12 mouse cellular contexts compared by ENCODE assay signal in genomic region chr6:30897520-30897919, GRCm38 (mm10). TPM values are rescaled to one million over a fixed set of nuclear protein-coding genes. Genes with fewer than 3 reads are reported as not detected.
DNase-seq lines count a peak whose midpoint lies in the region; ATAC-seq lines count a peak whose summit lies in the region.
"Had no signal": no experiment of that assay in that cellular context is flagged by ENCODE, and none has a peak within 500 bp of the region (broad histone marks: within the 10 kb centered on the region; RNA-seq: fewer than 3 reads in every experiment).

No protein-coding gene starts in this region.

- H3K27ac ChIP-seq in heart, embryonic 13.5 days (replicated peaks) = no peak overlapping the region
- no peak overlapping the region for H3K27ac ChIP-seq in neural tube, embryonic 14.5 days (ENCODE audit: low read depth, low read length)
- no peak overlapping the region for H3K27ac ChIP-seq in neural tube, embryonic 15.5 days (replicated peaks)
- no peak overlapping the region for H3K27ac ChIP-seq in limb, embryonic 10.5 days
- H3K27ac ChIP-seq in stomach, embryonic 16.5 days (ENCODE audit: low read length) = no peak overlapping the region

- H3K36me3 ChIP-seq in heart, embryonic 13.5 days = no peaks in the 10 kb centered on the region; the same call in 1 of the 2 replicates
- no peaks in the 10 kb centered on the region for H3K36me3 ChIP-seq in neural tube, embryonic 14.5 days (ENCODE audit: control insufficient read depth, insufficient read depth, low read length)
- H3K36me3 ChIP-seq in neural tube, embryonic 15.5 days = no peaks in the 10 kb centered on the region
- H3K36me3 ChIP-seq in limb, embryonic 10.5 days = no peaks in the 10 kb centered on the region
- no peaks in the 10 kb centered on the region for H3K36me3 ChIP-seq in stomach, embryonic 16.5 days (ENCODE audit: control insufficient read depth, insufficient read depth, low read length)

- no peaks in the 10 kb centered on the region for H3K27me3 ChIP-seq in heart, embryonic 13.5 days (replicated peaks)
- H3K27me3 ChIP-seq in neural tube, embryonic 14.5 days (ENCODE audit: control insufficient read depth, insufficient read depth, low read length) = no peaks in the 10 kb centered on the region
- no peaks in the 10 kb centered on the region for H3K27me3 ChIP-seq in neural tube, embryonic 15.5 days (replicated peaks)
- H3K27me3 ChIP-seq in limb, embryonic 10.5 days (ENCODE audit: low read depth, poor library complexity, severe bottlenecking) = no peaks in the 10 kb centered on the region
- H3K27me3 ChIP-seq in stomach, embryonic 16.5 days (ENCODE audit: control insufficient read depth, insufficient read depth, low read length) = no peaks in the 10 kb centered on the region
- H3K27me3 ChIP-seq: megakaryocyte, embryonic 14.5 days had no signal

- H3K9me3 ChIP-seq in heart, embryonic 13.5 days = no peaks in the 10 kb centered on the region
- H3K9me3 ChIP-seq in neural tube, embryonic 14.5 days (ENCODE audit: control insufficient read depth, low read length) = no peaks in the 10 kb centered on the region
- H3K9me3 ChIP-seq in neural tube, embryonic 15.5 days (replicated peaks) = no peaks in the 10 kb centered on the region
- H3K9me3 ChIP-seq in limb, embryonic 10.5 days (replicated peaks) = no peaks in the 10 kb centered on the region
- no peaks in the 10 kb centered on the region for H3K9me3 ChIP-seq in stomach, embryonic 16.5 days (replicated peaks; ENCODE audit: control insufficient read depth, low read length)
- H3K9me3 ChIP-seq: megakaryocyte, embryonic 14.5 days had no signal

- 60% methylated on average over 6 of the region's 6 CpGs for WGBS in heart, embryonic 13.5 days
- 81% methylated on average over 6 of the region's 6 CpGs for WGBS in neural tube, embryonic 14.5 days
- WGBS in neural tube, embryonic 15.5 days = 74% methylated on average over 6 of the region's 6 CpGs
- WGBS in limb, embryonic 10.5 days = 75% methylated on average over 6 of the region's 6 CpGs
- 69% methylated on average over 6 of the region's 6 CpGs for WGBS in stomach, embryonic 16.5 days

- no peak overlapping the region for H3K9ac ChIP-seq in heart, embryonic 13.5 days
- no peak overlapping the region for H3K9ac ChIP-seq in neural tube, embryonic 14.5 days (replicated peaks; ENCODE audit: low read depth, low read length)
- H3K9ac ChIP-seq in neural tube, embryonic 15.5 days (replicated peaks) = no peak overlapping the region
- no peak overlapping the region for H3K9ac ChIP-seq in stomach, embryonic 16.5 days (ENCODE audit: low read length)

- H3K4me1 ChIP-seq in heart, embryonic 13.5 days = peaks cover 14% of the 10 kb centered on the region
- no peaks in the 10 kb centered on the region; the same call in 1 of the 2 replicates for H3K4me1 ChIP-seq in neural tube, embryonic 14.5 days (ENCODE audit: control insufficient read depth, insufficient read depth, low read length)
- peaks cover 16% of the 10 kb centered on the region for H3K4me1 ChIP-seq in neural tube, embryonic 15.5 days
- H3K4me1 ChIP-seq in limb, embryonic 10.5 days = peaks cover 17% of the 10 kb centered on the region
- peaks cover 13% of the 10 kb centered on the region; the same call in 1 of the 2 replicates for H3K4me1 ChIP-seq in stomach, embryonic 16.5 days (ENCODE audit: control insufficient read depth, insufficient read depth, low read length)

- H3K4me3 ChIP-seq in heart, embryonic 13.5 days = no peak overlapping the region
- no peak overlapping the region for H3K4me3 ChIP-seq in neural tube, embryonic 14.5 days (ENCODE audit: low read depth, low read length)
- H3K4me3 ChIP-seq in neural tube, embryonic 15.5 days (replicated peaks) = no peak overlapping the region
- H3K4me3 ChIP-seq in limb, embryonic 10.5 days = peak overlapping the region; percentile 74; the same call in 1 of the 2 replicates
- H3K4me3 ChIP-seq in stomach, embryonic 16.5 days (replicated peaks; ENCODE audit: low read length) = no peak overlapping the region

- no peak for ATAC-seq in heart, embryonic 13.5 days (ENCODE audit: extremely low read depth, insufficient number of reproducible peaks, low FRiP score, low TSS enrichment)
- ATAC-seq in neural tube, embryonic 14.5 days (ENCODE audit: low read depth) = no peak
- ATAC-seq in neural tube, embryonic 15.5 days (ENCODE audit: low FRiP score) = no peak
- ATAC-seq in stomach, embryonic 16.5 days (ENCODE audit: insufficient read depth, low FRiP score) = no peak

- no peak for DNase-seq in heart, adult 11 months
- no peak for DNase-seq in limb, embryonic 10.5 days (ENCODE audit: low spot score)
- no peak for DNase-seq in Muller cell, postnatal 12 days (ENCODE audit: inconsistent ontology term)
- no peak for DNase-seq in thymus, adult 18-20 months
- DNase-seq: cerebellum, adult 11 months; embryo, embryonic 11 days had no signal

- H3K4me2 ChIP-seq in heart, embryonic 13.5 days = peak overlapping the region; percentile 79
- peak overlapping the region; percentile 51; the same call in 1 of the 2 replicates for H3K4me2 ChIP-seq in neural tube, embryonic 14.5 days (ENCODE audit: low read depth, low read length)
- H3K4me2 ChIP-seq in neural tube, embryonic 15.5 days = no peak overlapping the region
- H3K4me2 ChIP-seq in stomach, embryonic 16.5 days (ENCODE audit: low read depth, low read length) = peak overlapping the region; percentile 84; the same call in 1 of the 2 replicates

RNA-seq across cellular contexts. Expression of gene Copg2, which starts 0.9 kb away (rescaled TPM):
- 19.9 and 22.5 TPM in 2 replicates for polyA plus RNA-seq in heart, embryonic 13.5 days (2015; fragmentation: Nextera tagmentation; extraction: Ambion mirVana)
- 35.5 and 48.9 TPM in 2 replicates for polyA plus RNA-seq in neural tube, embryonic 14.5 days (2014; fragmentation: Nextera tagmentation; extraction: Ambion mirVana)
- polyA plus RNA-seq in neural tube, embryonic 15.5 days (2015; fragmentation: Nextera tagmentation; extraction: Ambion mirVana) = 27.4 and 31.2 TPM in 2 replicates
- 20.6 and 25.8 TPM in 2 replicates for polyA plus RNA-seq in limb, embryonic 10.5 days (2016; fragmentation: Nextera tagmentation; extraction: Ambion mirVana)
- 18.3 and 20.6 TPM in 2 replicates for polyA plus RNA-seq in stomach, embryonic 16.5 days (2015; fragmentation: Nextera tagmentation; extraction: Ambion mirVana)

RNA-seq across cellular contexts. Expression of gene Tsga13, which starts 17.9 kb away (rescaled TPM):
- polyA plus RNA-seq in heart, embryonic 13.5 days (2015; fragmentation: Nextera tagmentation; extraction: Ambion mirVana) = 0.22 TPM in 1 of 2 replicates, not detected in the other
- not detected in 2 replicates for polyA plus RNA-seq in neural tube, embryonic 14.5 days (2014; fragmentation: Nextera tagmentation; extraction: Ambion mirVana)
- polyA plus RNA-seq in neural tube, embryonic 15.5 days (2015; fragmentation: Nextera tagmentation; extraction: Ambion mirVana) = 0.54 TPM in 1 of 2 replicates, not detected in the other
- polyA plus RNA-seq in limb, embryonic 10.5 days (2016; fragmentation: Nextera tagmentation; extraction: Ambion mirVana) = not detected in 2 replicates
- not detected in 2 replicates for polyA plus RNA-seq in stomach, embryonic 16.5 days (2015; fragmentation: Nextera tagmentation; extraction: Ambion mirVana)
- polyA plus RNA-seq: neural tube, embryonic 11.5 days had no signal
